Mouse (Mus musculus): ENCODE results near the gene Hoxc8. TPM values are rescaled to one million over a fixed set of nuclear protein-coding genes. Genes with fewer than 3 reads are reported as not detected.

Hoxc8 gene
- polyA plus RNA-seq, 2 experiments: 0.04 TPM

GRCm38 (mm10) chr15:103002821-103003448 lies 12.5 kb downstream of the Hoxc8 start:
- Histone ChIP-seq H3K4me3 (ENCODE audit: insufficient read depth in 1 of 2, low read depth in 2 of 2, low read length in 2 of 2) (no peak overlapping the region), H3K27ac (no peak overlapping the region), H3K4me1 (replicated peaks; ENCODE audit: control insufficient read depth in 2 of 2, insufficient read depth in 2 of 2, low read length in 1 of 2) (no peaks in the 10 kb centered on the region), H3K9me3 (ENCODE audit: control insufficient read depth, low read length) (no peaks in the 10 kb centered on the region), H3K4me2 (ENCODE audit: low read depth) (no peak overlapping the region), H3K9ac (replicated peaks) (no peak overlapping the region), H3K36me3 (replicated peaks; ENCODE audit: control insufficient read depth, insufficient read depth, low read depth) (no peaks in the 10 kb centered on the region), H3K27me3 (ENCODE audit: control insufficient read depth, insufficient read depth, low read length) (peaks cover 99% of the 10 kb centered on the region)
- WGBS (ENCODE audit: insufficient replicate concordance): 9% methylated on average over 13 of the region's 13 CpGs
- no peak for DNase-seq (ENCODE audit: low read depth in 3 of 3, low spot score in 3 of 3)
- TF ChIP-seq CTCF (IDR thresholded peaks at IDR 0.05; ENCODE audit: low read depth): no peak
- no peak for TF ChIP-seq EP300 (IDR thresholded peaks at IDR 0.05; ENCODE audit: low read depth)
- ATAC-seq (ENCODE audit: insufficient read depth): no peak

GRCm38 (mm10) chr15:103005308-103005707 lies 14.9 kb downstream of the Hoxc8 start:
- ATAC-seq (ENCODE audit: insufficient read depth) (no peak), DNase-seq (ENCODE audit: low read depth in 3 of 3, low spot score in 3 of 3) (no peak)
- Histone ChIP-seq H3K27me3 (ENCODE audit: control insufficient read depth, insufficient read depth, low read length) (peaks cover 99% of the 10 kb centered on the region), H3K27ac (no peak overlapping the region), H3K9ac (replicated peaks) (no peak overlapping the region), H3K9me3 (ENCODE audit: control insufficient read depth, low read length) (no peaks in the 10 kb centered on the region), H3K4me2 (ENCODE audit: low read depth) (no peak overlapping the region), H3K4me3 (ENCODE audit: insufficient read depth in 1 of 2, low read depth in 2 of 2, low read length in 2 of 2) (no peak overlapping the region), H3K4me1 (replicated peaks; ENCODE audit: control insufficient read depth in 2 of 2, insufficient read depth in 2 of 2, low read length in 1 of 2) (no peaks in the 10 kb centered on the region), H3K36me3 (replicated peaks; ENCODE audit: control insufficient read depth, insufficient read depth, low read depth) (no peaks in the 10 kb centered on the region)
- TF ChIP-seq CTCF (IDR thresholded peaks at IDR 0.05; ENCODE audit: low read depth) (no peak), EP300 (IDR thresholded peaks at IDR 0.05; ENCODE audit: low read depth) (no peak)
- WGBS (ENCODE audit: insufficient replicate concordance): 2% methylated on average over 17 of the region's 17 CpGs

GRCm38 (mm10) chr15:103005797-103006196 lies 15.4 kb downstream of the Hoxc8 start:
- no peak for DNase-seq (ENCODE audit: low read depth in 3 of 3, low spot score in 3 of 3)

GRCm38 (mm10) chr15:103006326-103006725 lies 15.9 kb downstream of the Hoxc8 start:
- Histone ChIP-seq H3K27ac (no peak overlapping the region), H3K4me2 (ENCODE audit: low read depth) (no peak overlapping the region)
- no peak for DNase-seq (ENCODE audit: low read depth in 3 of 3, low spot score in 3 of 3)

More at GRCm38 (mm10) chr15:103005797-103006196, 15.4 kb downstream of the Hoxc8 start:
- TF ChIP-seq CTCF (IDR thresholded peaks at IDR 0.05; ENCODE audit: low read depth) (no peak), EP300 (IDR thresholded peaks at IDR 0.05; ENCODE audit: low read depth) (no peak)
- Histone ChIP-seq H3K27me3 (ENCODE audit: control insufficient read depth, insufficient read depth, low read length) (peaks cover 99% of the 10 kb centered on the region), H3K4me3 (ENCODE audit: insufficient read depth in 1 of 2, low read depth in 2 of 2, low read length in 2 of 2) (no peak overlapping the region), H3K9me3 (ENCODE audit: control insufficient read depth, low read length) (no peaks in the 10 kb centered on the region), H3K4me2 (ENCODE audit: low read depth) (no peak overlapping the region), H3K9ac (replicated peaks) (no peak overlapping the region), H3K4me1 (replicated peaks; ENCODE audit: control insufficient read depth in 2 of 2, insufficient read depth in 2 of 2, low read length in 1 of 2) (no peaks in the 10 kb centered on the region), H3K36me3 (replicated peaks; ENCODE audit: control insufficient read depth, insufficient read depth, low read depth) (no peaks in the 10 kb centered on the region), H3K27ac (no peak overlapping the region)
- ATAC-seq (ENCODE audit: insufficient read depth): no peak
- 10% methylated on average over 5 of the region's 5 CpGs for WGBS (ENCODE audit: insufficient replicate concordance)

GRCm38 (mm10) chr15:103009265-103010111 lies 19.1 kb downstream of the Hoxc8 start:
- no peak for ATAC-seq (ENCODE audit: insufficient read depth)
- H3K4me3 ChIP-seq (ENCODE audit: insufficient read depth in 1 of 2, low read depth in 2 of 2, low read length in 2 of 2): no peak overlapping the region
- no peak overlapping the region for H3K4me2 ChIP-seq (ENCODE audit: low read depth)
- no peak for DNase-seq (ENCODE audit: low read depth in 3 of 3, low spot score in 3 of 3)
- no peak overlapping the region for H3K27ac ChIP-seq
- H3K4me1 ChIP-seq (replicated peaks; ENCODE audit: control insufficient read depth in 2 of 2, insufficient read depth in 2 of 2, low read length in 1 of 2): no peaks in the 10 kb centered on the region
- TF ChIP-seq CTCF (IDR thresholded peaks at IDR 0.05; ENCODE audit: low read depth) (no peak), EP300 (IDR thresholded peaks at IDR 0.05; ENCODE audit: low read depth) (no peak)
- no peaks in the 10 kb centered on the region for H3K36me3 ChIP-seq (replicated peaks; ENCODE audit: control insufficient read depth, insufficient read depth, low read depth)
- H3K27me3 ChIP-seq (ENCODE audit: control insufficient read depth, insufficient read depth, low read length): peaks cover 100% of the 10 kb centered on the region
- no peaks in the 10 kb centered on the region for H3K9me3 ChIP-seq (ENCODE audit: control insufficient read depth, low read length)
- H3K9ac ChIP-seq (replicated peaks): no peak overlapping the region
- 2% methylated on average over 27 of the region's 27 CpGs for WGBS (ENCODE audit: insufficient replicate concordance)

More at GRCm38 (mm10) chr15:103006326-103006725, 15.9 kb downstream of the Hoxc8 start:
- Histone ChIP-seq H3K9me3 (ENCODE audit: control insufficient read depth, low read length) (no peaks in the 10 kb centered on the region), H3K27me3 (ENCODE audit: control insufficient read depth, insufficient read depth, low read length) (peaks cover 99% of the 10 kb centered on the region), H3K9ac (replicated peaks) (no peak overlapping the region), H3K36me3 (replicated peaks; ENCODE audit: control insufficient read depth, insufficient read depth, low read depth) (no peaks in the 10 kb centered on the region), H3K4me1 (replicated peaks; ENCODE audit: control insufficient read depth in 2 of 2, insufficient read depth in 2 of 2, low read length in 1 of 2) (no peaks in the 10 kb centered on the region), H3K4me3 (ENCODE audit: insufficient read depth in 1 of 2, low read depth in 2 of 2, low read length in 2 of 2) (no peak overlapping the region)
- TF ChIP-seq CTCF (IDR thresholded peaks at IDR 0.05; ENCODE audit: low read depth) (no peak), EP300 (IDR thresholded peaks at IDR 0.05; ENCODE audit: low read depth) (no peak)
- 25% methylated on average over 1 of the region's 1 CpGs for WGBS (ENCODE audit: insufficient replicate concordance)
- no peak for ATAC-seq (ENCODE audit: insufficient read depth)
